Mouse (Mus musculus) embryo, embryonic 10.5 days (tissue): ENCODE measurements around the gene Ppp1r18.

Experiments used
- DNase-seq: peaks from one replicate; pipeline ENCODE4 v3.0.0-alpha.2; 2015; ENCODE audit warnings: low spot score

Gene Ppp1r18

DNA sequence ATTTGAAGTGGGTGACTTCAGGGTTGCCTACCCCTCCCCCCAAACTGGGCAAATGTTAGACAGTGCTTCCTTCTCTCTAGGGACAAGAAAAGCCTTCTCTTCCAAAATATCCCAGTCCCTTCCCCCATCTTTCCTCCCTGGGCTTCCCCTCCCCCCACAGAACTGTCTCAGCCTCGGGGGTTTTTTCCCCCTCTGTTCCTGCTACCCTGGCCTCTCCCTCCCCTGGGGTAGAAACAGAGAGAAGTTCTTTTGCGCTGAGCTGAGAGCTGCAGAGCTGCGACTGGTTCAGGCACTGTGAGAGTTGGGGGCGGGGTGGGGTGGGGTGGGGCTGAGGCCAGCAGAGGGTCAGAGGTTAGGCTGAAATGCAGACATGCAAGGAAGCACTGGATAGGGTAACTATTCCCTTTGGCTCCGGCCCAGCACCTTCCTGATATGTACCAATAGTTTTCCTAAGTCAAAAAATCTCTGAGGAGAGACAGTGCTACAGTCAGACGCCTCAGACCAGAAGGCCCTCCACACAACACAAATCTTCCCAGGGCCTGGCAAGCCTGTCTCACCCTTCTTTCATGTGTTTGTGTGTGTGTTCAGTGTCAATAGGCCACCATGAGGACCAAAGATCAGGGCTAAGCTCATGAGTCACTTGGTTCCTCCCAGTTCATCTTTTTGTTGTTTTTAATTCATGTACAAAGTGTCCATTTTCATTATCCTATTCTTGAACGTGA lies 4.1 kb downstream of the Ppp1r18 start:
- peak; percentile 72 for DNase-seq

DNA sequence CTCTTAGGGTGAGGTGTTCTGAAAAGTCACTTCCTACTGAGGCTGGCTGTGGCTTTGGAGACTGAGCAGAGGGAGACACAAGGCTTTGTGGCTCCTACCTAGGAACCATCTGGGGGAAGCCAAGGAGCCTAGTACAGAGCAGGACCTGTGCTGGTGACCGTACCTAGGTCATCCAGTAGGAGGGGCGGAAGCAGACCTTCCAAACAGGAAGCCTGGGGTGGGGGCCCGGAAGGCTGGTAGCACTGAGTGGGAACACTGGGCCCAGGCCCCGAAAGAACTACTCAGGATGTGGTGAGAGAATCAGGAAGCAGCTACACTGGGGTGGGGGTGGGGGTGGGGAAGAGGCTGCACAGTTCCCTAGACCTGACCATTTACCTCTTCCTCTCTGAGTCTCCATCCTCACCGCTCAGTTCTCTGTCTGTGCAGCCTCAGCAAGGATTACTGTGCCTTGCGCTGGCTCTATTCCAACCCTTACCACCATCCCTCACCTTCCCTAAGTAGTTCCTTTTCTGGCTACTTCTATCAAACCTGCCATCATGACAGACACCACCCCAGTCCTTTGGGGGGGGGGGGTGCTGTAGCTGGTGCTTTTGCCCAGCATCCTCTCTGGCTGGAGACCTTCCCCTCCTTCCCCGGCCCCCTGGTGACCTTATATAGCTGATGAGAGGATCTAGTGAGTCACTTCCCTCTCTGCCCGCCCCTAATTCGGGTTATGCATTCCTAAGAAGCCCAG lies 4.9 kb downstream of the Ppp1r18 start:
- peak; percentile 29 for DNase-seq

DNA sequence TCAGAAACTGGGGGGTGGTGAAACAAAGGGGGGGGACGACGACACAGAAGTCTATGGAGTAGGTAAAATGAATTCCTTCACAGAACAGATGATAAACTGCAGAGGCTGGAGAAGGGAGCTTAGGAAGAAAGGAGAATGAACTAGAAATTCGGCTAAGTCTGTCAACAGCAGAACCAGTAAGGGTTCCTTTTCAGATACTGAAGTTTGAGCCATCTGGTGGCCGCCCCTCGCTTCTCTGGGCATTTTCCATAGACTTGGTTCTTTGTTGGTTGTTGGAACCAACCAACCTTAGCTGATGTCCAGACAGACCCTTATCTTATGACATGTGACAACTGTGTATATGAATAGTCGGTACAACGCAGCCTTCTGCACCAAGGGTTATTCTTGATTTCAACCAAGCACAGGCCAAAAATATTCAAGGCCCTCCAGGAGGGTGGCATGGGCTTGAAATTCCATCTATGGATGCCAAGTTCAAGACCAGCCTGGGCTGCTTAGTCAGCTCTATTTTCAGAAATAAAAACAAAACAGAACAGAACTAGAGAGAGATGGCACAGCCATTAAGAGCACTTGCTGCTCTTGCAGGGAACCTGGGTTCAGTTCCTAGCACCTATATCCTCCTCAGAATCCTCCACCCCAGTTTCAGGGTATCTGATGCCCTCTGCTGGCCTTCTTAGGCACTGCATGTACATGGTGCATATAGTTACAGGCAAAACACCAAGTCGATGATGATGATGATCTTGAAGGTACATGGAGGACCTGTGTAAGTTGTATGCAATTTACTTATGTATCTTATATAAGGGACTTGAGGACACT lies 5.7 kb downstream of the Ppp1r18 start:
- peak; percentile 33 for DNase-seq

DNA sequence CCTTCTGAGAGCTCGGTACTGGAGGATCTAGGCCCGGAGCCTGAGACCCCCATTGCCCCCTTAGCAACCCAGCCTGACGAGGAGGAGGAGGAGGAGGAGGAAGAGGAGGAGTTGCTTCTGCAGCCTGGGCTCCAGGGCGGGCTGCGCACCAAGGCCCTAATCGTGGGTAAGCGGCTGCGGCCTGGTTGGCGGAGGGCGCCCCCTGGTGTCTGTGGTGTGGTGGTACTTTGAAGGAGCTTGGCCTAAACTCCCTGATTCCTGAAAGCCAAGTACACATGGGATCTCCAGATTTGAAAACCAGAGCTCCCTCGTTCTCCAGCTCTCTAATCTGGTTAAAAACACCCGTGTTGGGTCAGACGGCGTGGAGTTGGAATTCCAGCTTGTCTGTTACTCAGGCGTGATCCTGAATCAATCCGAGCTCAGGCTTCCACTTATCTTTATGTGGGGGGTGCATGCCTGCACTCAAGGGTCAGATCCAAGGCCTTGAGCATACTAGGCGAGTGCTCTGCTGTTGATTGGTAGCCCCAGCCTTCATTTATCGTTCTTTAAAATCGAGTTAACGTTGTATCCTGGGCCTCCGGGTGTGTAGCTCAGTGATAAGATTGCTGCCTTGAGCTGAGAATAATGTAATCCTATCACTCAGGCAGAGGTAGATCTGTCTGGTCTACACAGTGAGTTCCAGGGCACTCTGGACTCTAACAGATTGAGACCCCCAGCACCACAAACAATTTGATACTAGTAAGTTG lies 8.6 kb downstream of the Ppp1r18 start:
- DNase-seq = peak; percentile 87

DNA sequence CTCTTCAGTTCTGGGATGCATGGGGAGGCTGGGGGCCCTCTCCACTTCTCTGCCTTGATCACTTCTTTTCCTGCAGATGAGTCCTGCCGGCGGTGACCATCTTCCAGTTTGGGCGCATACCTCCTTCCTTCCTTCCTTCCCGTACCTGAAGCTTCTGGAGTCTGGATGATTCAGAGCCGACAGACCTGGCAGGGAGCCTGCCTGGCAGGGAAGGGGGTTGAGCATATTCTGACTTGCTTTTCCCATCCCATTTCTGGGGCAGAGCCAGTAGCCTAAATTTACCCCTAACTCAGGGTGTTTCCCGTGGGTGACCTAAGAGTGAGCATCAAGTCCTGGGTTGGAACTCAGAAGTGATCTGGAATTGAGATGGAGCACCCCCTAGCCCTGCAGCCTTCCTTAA lies 9.3 kb downstream of the Ppp1r18 start:
- DNase-seq = no peak

DNA sequence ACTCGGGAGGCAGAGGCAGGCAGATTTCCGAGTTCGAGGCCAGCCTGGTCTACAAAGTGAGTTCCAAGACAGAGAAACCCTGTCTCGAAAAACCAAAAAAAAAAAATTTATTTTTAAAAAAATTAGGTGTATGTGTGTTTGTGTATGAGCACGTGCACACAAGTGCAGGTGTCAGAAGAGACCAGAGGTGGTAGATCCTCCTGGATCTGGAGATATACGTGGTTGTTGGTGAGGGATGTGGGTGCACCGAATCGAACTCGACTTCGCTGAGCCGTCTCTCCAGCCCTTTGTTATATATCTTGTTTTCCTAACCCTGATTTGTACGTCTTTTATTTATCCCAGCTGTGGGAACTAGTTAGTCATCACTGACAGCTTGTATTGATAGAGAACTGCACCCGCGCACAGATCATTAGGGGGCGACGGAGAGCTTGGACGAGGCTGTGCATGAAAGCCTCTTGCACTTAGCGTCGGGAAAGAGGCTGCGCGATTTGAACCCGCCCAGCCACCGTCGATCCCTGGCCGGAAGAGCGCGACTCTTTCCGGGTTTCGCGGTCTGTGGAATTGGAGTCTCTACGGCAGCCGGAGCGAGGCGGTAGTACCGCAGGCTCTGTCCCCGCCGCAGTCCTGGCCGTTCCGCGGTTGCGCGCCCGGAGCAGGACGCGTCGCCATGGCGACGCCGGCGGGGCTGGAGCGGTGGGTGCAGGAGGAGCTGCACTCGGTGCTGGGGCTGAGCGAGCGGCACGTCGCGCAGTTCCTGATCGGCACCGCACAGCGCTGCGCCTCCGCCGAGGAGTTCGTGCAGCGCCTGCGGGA lies 14.1 kb downstream of the Ppp1r18 start, which contains the start of gene Dhx16:
TSS of gene Dhx16 (plus strand) at position 575 of the 813 bp plus-strand sequence.
- DNase-seq = peak; percentile 97

DNA sequence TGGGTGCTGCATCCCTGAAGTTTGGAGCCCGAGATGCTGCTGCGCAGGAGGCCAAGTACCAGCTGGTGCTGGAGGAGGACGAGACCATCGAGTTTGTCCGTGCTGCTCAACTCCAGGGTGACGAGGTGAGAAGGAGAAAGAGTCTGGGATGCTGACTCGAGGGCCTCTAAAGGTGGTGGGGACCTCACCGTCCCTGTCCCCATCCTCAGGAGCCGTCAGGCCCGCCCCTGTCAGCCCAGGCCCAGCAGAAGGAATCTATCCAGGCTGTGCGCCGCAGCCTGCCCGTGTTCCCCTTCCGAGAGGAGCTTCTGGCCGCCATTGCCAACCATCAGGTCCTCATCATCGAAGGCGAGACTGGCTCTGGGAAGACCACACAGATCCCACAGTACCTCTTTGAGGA lies 17.5 kb downstream of the Ppp1r18 start:
- DNase-seq = no peak

DNA sequence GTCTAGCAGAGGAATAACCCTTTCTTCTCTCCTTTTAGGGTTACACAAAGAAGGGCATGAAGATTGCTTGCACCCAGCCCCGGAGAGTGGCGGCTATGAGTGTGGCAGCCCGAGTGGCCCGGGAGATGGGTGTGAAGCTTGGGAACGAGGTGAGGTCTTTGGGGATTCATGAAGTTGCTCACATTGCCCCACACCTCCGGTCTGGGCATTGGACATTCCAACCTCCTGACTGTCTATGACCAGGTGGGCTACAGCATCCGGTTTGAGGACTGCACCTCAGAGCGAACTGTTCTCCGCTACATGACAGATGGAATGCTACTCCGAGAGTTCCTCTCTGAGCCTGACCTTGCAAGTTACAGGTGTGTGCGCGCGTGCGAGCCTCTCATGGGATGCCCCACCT lies 18.4 kb downstream of the Ppp1r18 start:
- DNase-seq = no peak

DNA sequence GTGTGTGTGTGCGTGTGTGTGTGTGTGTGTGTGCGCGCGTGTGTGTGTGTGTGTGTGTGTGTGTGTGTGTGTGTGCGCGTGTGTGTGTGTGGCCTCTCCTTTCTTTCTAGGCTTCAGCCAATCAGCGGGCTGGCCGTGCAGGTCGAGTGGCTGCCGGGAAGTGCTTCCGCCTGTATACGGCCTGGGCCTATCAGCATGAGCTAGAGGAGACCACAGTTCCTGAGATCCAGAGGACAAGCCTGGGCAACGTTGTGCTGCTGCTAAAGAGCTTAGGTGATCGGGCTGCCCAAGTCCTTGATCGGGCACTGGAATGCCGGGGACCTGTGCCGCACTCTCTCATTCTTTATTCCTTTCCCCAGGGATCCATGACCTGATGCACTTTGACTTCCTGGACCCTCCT lies 22.3 kb downstream of the Ppp1r18 start:
- no peak for DNase-seq

DNA sequence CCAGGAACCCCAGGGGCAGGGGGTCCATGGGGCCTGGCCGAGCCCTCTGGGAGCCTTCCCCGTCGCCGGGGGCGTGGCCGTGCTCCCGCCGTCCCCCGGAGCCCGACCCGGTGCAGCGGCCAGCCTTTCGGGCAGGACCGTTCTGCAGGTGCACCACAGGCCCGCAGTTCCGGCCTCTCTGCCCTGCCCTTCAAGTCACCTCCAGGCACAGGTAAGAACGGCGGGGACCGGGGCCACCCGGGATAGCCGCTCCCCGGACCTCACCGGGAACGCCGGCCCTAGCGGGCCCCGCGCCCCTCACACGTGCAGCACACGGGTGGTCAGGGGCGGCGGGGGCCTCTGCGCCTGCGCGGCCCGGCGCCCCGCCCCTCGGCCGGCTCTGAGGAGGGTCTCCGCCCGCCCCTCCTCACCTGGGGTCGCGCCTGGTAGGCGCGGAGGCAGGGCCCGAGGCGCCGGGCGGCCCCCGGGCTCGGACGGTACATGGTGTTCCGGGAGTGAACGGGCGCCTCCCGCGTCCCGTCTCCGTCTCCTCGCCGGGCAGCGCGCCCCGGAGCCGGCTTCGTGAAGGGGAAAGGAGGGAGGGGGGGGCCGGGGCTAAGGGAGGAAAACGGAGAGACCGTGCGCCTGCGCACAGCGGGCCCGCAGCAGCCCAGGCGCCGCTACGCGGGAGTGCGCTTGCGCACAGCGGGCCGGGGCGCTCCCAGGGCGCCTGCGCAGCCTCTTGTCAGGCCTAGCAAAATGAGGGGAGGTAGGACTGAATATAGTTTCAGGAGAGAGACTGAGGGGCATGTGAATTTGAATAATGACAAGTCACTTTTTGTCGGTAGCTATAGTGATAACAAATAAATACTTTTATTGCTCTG lies 31.6 kb downstream of the Ppp1r18 start, which contains the start of gene 2310061I04Rik:
TSS of gene 2310061I04Rik (minus strand) at position 651 of the 863 bp plus-strand sequence.
- peak; percentile 95 for DNase-seq

DNA sequence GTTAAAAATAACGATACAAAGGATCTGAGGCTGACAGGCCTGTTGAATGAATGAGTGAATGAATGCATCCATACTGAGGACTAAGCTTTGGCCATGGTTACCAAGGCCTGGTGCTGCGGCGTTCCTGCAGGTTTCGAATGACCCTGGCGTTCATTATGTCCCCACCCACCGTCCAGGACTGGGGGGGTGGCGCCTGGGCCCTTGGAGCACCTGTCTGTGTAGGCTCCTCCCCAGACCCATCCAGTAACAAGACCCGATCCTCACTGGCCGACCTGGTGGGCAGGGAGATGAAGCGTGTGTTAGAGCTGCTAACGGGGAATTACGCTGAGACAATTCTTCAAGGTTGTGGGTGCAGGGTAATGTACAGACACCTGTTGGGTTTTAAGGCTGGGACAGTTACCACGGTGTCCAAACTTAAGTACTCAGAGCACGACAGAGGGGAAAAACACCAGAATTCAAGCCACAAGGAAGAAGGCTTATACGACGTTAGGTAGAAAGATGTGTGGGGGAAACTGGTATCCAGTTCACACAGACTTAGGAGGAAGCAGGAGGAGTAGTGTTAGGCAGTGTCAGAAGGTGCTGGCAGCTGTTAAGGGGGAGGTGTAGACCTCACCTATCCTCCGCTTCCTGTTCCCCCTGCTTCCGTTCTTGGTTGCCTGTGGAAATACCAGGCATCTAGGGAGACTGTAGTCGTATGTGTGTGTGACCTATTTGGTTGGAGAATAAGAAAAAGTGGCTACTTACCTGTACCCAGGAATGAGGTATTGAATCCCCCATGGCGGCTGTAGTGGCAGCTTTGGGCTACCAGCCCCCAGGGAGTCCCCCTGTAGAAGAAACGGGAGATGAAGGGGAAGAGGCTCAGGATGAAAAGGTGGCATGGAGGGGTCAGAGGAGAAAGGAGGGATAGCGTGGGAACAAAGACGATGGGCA lies 32.5 kb downstream of the Ppp1r18 start:
- no peak for DNase-seq

DNA sequence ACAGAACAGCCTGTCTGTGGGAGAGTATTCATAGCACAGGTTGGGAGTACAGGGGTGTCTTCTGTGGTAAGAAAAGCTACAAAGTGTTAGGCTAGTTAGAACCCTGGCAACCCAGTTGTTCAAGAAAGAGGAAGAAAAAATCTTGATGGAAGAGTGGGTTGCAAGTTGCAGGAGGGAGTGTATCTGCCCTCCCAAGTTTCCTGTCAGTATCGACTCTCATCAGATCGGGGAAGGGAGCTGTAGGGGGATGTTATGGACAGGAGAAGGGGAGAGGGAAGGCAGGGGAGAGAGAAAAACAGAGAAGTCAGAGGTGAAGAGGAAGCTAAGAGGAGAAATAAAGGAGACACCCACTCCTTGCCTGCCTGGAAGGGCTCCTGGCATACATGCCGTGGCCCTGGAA lies 35.2 kb downstream of the Ppp1r18 start:
- no peak for DNase-seq

DNA sequence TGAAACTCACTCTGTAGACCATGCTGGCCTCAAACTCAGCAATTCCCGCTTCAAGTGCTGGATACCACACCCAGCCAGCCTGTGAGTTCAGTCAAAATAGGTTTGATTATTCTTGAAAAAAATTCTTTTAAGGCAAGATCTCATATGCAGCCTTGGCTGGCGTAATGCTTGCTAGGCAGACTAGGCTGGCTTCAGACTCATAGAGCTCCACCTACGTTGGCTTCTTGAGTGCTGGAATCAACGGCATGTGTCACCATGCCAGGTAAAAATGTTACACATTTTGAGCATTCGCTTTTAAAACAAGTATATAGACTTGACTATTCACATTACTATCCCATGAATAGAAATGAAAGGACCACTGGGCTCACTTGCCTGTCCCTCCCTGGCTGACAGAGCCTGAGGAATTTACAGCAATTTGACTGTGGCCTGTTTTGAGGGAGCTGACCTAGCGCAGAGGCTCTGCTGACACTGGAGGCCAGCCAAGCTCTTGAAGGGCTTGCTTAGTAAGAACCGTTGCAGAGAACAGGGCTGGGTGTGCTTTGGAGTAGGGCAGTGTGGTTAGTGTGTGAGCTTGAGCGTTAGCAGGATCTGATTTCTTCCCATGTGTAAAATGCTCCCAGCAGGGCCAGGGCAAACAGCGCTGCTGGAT lies 38.1 kb downstream of the Ppp1r18 start:
- DNase-seq = no peak

DNA sequence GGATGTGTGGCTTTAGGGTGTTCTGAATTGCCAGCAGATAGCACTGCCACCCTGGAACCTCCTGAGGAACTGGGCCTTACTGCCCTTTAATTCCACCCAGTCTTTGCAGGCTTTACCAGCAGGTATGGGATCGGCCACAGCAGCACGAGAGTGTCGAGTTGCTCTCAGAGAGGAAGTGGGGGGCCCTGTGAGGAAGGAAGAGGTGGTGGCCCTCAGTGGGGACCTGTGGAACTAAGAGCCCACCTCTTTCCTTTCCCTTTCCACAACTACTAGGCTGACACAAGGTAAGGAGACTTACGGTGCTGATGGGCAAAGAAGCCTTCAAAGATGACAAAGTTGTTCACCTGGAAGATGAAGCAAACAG lies 38.6 kb downstream of the Ppp1r18 start:
- DNase-seq = no peak

DNA sequence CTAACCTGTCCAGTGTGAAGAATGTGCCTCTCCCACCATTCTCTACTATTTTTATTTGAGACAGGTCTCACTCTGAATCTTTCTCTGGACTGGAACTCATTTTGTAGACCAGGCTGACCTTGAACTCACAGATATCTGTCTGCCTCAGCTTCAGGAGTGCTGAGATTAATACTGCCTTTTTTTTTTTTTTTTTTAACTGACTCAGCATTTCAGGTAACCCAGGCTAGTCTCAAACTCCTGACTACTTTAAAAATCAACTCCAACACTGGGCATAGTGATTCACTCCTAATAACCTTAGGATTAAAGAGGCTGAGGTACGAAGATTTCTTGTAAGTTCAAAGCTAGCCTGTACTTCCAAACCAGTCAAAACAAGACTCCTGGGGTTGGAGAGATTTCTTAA lies 40.2 kb downstream of the Ppp1r18 start:
- no peak for DNase-seq

DNA sequence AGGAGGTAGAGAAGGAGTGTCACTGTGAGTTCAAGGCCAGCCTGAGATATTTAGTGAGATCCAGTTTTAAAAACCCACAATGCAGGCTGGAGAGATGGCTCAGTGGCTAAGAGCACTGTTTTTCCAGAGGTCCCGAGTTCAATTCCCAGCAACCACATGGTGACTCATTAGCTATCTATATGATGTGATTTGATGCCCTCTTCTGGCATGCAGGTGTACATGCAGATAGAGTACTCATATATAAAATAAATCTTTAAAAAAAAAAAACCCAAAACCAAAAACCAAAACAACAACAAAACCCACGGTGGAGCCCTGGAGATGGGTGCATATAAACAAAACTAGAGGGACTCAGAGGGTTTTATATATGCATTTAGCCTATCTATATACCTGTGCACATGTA lies 42.2 kb downstream of the Ppp1r18 start:
- no peak for DNase-seq

DNA sequence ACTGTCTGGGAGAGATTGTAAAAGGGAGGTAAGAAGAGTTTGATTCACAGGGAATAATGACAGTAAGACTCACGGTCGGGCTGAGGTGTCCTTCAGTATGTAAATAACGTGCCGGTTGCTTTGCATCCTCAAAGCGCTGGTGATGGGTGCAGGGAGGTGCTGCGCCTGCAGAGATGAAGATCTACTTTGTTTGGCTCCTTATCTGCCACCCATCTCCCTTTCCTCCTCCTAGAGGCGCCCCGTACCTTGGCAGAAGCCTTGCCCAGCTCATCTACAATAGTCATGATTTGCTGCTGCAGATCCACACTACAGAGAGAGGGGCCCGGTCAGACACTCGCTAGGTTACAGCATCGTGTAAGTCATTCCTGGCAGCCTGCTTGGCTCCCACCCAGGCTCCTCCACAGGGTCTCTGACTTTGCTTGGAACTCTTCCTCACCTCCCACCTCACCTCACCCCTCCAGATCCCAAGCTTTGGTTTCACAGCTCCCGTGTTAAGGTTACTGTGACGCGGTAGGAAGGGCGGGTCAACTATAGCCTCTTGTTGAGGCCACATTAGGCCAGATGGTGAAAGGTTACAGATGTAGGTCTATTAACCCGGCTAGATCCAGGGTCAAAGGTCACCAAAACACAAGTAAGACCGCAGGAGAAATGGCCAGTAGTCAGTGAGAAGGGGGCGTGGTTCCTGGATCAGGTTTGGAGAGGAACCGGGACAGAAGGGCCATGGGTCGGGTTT lies 44.0 kb downstream of the Ppp1r18 start:
- DNase-seq = no peak

DNA sequence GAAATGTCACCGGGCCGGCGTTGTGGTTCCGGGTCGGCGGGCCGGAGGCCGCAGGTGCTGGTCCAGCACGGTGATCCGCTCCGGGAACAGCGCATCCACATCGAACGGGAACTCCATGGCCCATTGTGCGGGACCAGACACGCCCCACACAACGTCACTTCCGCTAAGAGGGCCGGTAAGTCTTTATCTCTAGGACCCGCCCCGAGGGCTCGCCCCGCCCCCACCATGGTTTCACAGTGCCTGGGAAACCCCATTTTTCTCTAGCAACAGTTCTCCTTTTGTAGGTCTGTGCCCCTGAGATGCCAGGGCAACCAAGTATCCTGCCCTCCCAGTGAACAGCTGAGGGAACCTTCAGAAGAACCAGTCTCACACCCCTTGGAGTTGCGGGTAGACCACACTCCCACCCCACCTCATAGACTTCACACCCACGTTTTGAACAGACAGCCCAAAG lies 44.6 kb downstream of the Ppp1r18 start, which contains the start of gene Atat1:
TSS of gene Atat1 (minus strand) at position 157 of the 451 bp plus-strand sequence.
- peak; percentile 97 for DNase-seq
